Mouse (Mus musculus) ovary, adult 10 weeks (tissue): ENCODE measurements around the gene Dynlrb1. TPM values are rescaled to one million over a fixed set of nuclear protein-coding genes. Genes with fewer than 3 reads are reported as not detected.

Experiments used
- polyA plus RNA-seq: library from polyadenylated mRNA; stranded (reverse); fragments of 350-450 nt; fragmentation: Illumina TruSeq; extraction: RNeasy Lipid Tissue Mini Kit (QIAGEN cat#74804); gene quantifications from one replicate; pipeline ENCODE4 v1.2.3, GENCODE M21; 2014

The Dynlrb1 gene
- polyA plus RNA-seq = 335 TPM

GRCm38 (mm10) chr2:155236362-155236992 is at the start of gene Dynlrb1:
Dynlrb1 (plus strand) TSS chr2:155236533.

GRCm38 (mm10) chr2:155276195-155276594 is 39.9 kb downstream of the Dynlrb1 start, which contains the start of gene Map1lc3a:
Map1lc3a (plus strand) TSS chr2:155276297.

Other genes starting within 250 kb of the Dynlrb1 start
- gene Gm14226, start 218.3 kb upstream of the Dynlrb1 start, polyA plus RNA-seq = 14.2 TPM
- gene Ahcy, start 162.0 kb upstream of the Dynlrb1 start, polyA plus RNA-seq = 34.0 TPM
- 111 TPM for gene Itch, start 103.0 kb upstream of the Dynlrb1 start, polyA plus RNA-seq
- not detected for gene Map1lc3a, start 39.8 kb downstream of the Dynlrb1 start, polyA plus RNA-seq
- gene Pigu, start 120.9 kb downstream of the Dynlrb1 start, polyA plus RNA-seq = 84.2 TPM
- 73.9 TPM for gene Trp53inp2, start 144.5 kb downstream of the Dynlrb1 start, polyA plus RNA-seq
- 78.7 TPM for gene Ncoa6, start 237.4 kb downstream of the Dynlrb1 start, polyA plus RNA-seq